Mouse (Mus musculus) liver, adult 2 months (tissue): ENCODE results near the gene Cox8b. TPM values are rescaled to one million over a fixed set of nuclear protein-coding genes. Genes with fewer than 3 reads are reported as not detected.

Source experiments
- DNase-seq: peaks from one replicate; pipeline ENCODE4 v3.0.0-alpha.2; 2011; ENCODE audit warnings: low read depth, low spot score; ENCODE audit errors: extremely low read depth
- H3K27ac ChIP-seq: fragments of 200-500 bp; replicated peaks from 2 replicates; pipeline ENCODE4 v1.5.1; 2012; ENCODE audit warnings: low read depth, mild to moderate bottlenecking, control low read depth, inconsistent platforms, low read length; ENCODE audit not compliant: insufficient read depth
- H3K27me3 ChIP-seq: fragments of 200-500 bp; 2 replicates; pipeline ENCODE4 v1.6.1; 2012; ENCODE audit warnings: mild to moderate bottlenecking, moderate library complexity, low read length, inconsistent platforms; ENCODE audit not compliant: control insufficient read depth, insufficient read depth
- H3K36me3 ChIP-seq: fragments of 200-500 bp; 2 replicates; pipeline ENCODE4 v1.6.1; 2012; ENCODE audit warnings: low read length, inconsistent platforms; ENCODE audit not compliant: control insufficient read depth, insufficient read depth
- H3K4me1 ChIP-seq: fragments of 200-500 bp; 2 replicates; pipeline ENCODE4 v1.6.1; 2011; ENCODE audit warnings: low read length; ENCODE audit not compliant: control insufficient read depth, insufficient read depth
- H3K4me3 ChIP-seq: fragments of 200-500 bp; 2 replicates; pipeline ENCODE4 v1.5.1; 2011; ENCODE audit warnings: low read depth, mild to moderate bottlenecking, control low read depth, low read length, moderate library complexity; ENCODE audit not compliant: insufficient read depth
- H3K79me2 ChIP-seq: fragments of 200-500 bp; 2 replicates; pipeline ENCODE4 v1.6.1; 2012; ENCODE audit warnings: inconsistent platforms, mild to moderate bottlenecking, low read length, moderate library complexity; ENCODE audit not compliant: control insufficient read depth, insufficient read depth
- H3K9ac ChIP-seq: fragments of 200-500 bp; 2 replicates; pipeline ENCODE4 v1.6.1; 2012; ENCODE audit warnings: low read depth, mild to moderate bottlenecking, control low read depth, inconsistent platforms, low read length
- CTCF ChIP-seq: fragments of 200-500 bp; IDR thresholded peaks from 2 replicates; pipeline ENCODE4 v1.5.1; 2011; ENCODE audit warnings: low read depth, low read length, control low read depth
- POLR2A ChIP-seq: fragments of 200-500 bp; IDR thresholded peaks from 2 replicates; pipeline ENCODE4 v1.6.1; 2011; ENCODE audit warnings: low read length, control low read depth; ENCODE audit not compliant: insufficient read depth; ENCODE audit errors: extremely low read depth
- WGBS: fragments of 180-500 bp; shearing (Covaris S2); methylation state at CpG from one replicate; pipeline ENCODE4 v1.1.7; 2018; 5-methylcytosine and 5-hydroxymethylcytosine counted together
- polyA plus RNA-seq: library from polyadenylated mRNA; depleted of rRNA; stranded (reverse); fragments of >200 nt; gene quantifications from 2 replicates; pipeline ENCODE4 v1.2.3, GENCODE M21; 2012
- total RNA-seq: library from RNA; depleted of rRNA; stranded (reverse); fragments of >200 nt; gene quantifications from 2 replicates; pipeline ENCODE4 v1.2.3, GENCODE M21; 2014

Gene Cox8b
- total and polyA plus RNA-seq, 2 experiments = 0.55 TPM; not detected in 1

GRCm38 (mm10) chr7:140939669-140940171 is 39.5 kb upstream of the Cox8b start:
- WGBS = 50% methylated on average over 8 of the region's 8 CpGs
- Histone ChIP-seq H3K4me1 (peaks cover 5% of the 10 kb centered on the region; the same call in 1 of the 2 replicates), H3K27ac (no peak overlapping the region), H3K27me3 (no peaks in the 10 kb centered on the region), H3K79me2 (no peaks in the 10 kb centered on the region; the same call in 1 of the 2 replicates), H3K9ac (no peak overlapping the region), H3K4me3 (no peak overlapping the region), H3K36me3 (no peaks in the 10 kb centered on the region)
- TF ChIP-seq CTCF (no peak), POLR2A (no peak)
- no peak for DNase-seq

GRCm38 (mm10) chr7:140938896-140939295 is 38.6 kb upstream of the Cox8b start:
- Histone ChIP-seq H3K27me3 (no peaks in the 10 kb centered on the region), H3K4me3 (no peak overlapping the region), H3K36me3 (no peaks in the 10 kb centered on the region), H3K27ac (no peak overlapping the region), H3K4me1 (peaks cover 5% of the 10 kb centered on the region; the same call in 1 of the 2 replicates), H3K79me2 (no peaks in the 10 kb centered on the region; the same call in 1 of the 2 replicates), H3K9ac (no peak overlapping the region)
- no peak for DNase-seq
- 74% methylated on average over 2 of the region's 2 CpGs for WGBS
- TF ChIP-seq POLR2A (no peak), CTCF (no peak)

- WGBS = 57% methylated on average over 3 of the region's 3 CpGs
- no peak overlapping the region for H3K9ac ChIP-seq
- H3K27me3 ChIP-seq = no peaks in the 10 kb centered on the region
- no peak overlapping the region for H3K27ac ChIP-seq
- H3K79me2 ChIP-seq = no peaks in the 10 kb centered on the region; the same call in 1 of the 2 replicates
- peaks cover 5% of the 10 kb centered on the region; the same call in 1 of the 2 replicates for H3K4me1 ChIP-seq
- DNase-seq = peak; percentile 58
- no peak overlapping the region for H3K4me3 ChIP-seq
- H3K36me3 ChIP-seq = no peaks in the 10 kb centered on the region
- TF ChIP-seq POLR2A = no peak
- TF ChIP-seq CTCF = peak; percentile 67
Measured at GRCm38 (mm10) chr7:140938436-140938835, 38.2 kb upstream of the Cox8b start.

- H3K4me1 ChIP-seq = peaks cover 24% of the 10 kb centered on the region
- H3K79me2 ChIP-seq = no peaks in the 10 kb centered on the region
- no peaks in the 10 kb centered on the region for H3K27me3 ChIP-seq
- DNase-seq = peak; percentile 77
- 66% methylated on average over 6 of the region's 6 CpGs for WGBS
- TF ChIP-seq CTCF (no peak), POLR2A (no peak)
- H3K9ac ChIP-seq = no peak overlapping the region
- H3K27ac ChIP-seq = no peak overlapping the region; the same call in 1 of the 2 replicates
- no peak overlapping the region for H3K4me3 ChIP-seq
- peaks cover 30% of the 10 kb centered on the region for H3K36me3 ChIP-seq
Measured at GRCm38 (mm10) chr7:140927181-140927580, 26.9 kb upstream of the Cox8b start.

- Histone ChIP-seq H3K9ac (peak overlapping the region; percentile 2; the same call in 1 of the 2 replicates), H3K36me3 (peaks cover 30% of the 10 kb centered on the region; the same call in 1 of the 2 replicates), H3K27ac (peak overlapping the region; percentile 39; the same call in 1 of the 2 replicates), H3K27me3 (no peaks in the 10 kb centered on the region), H3K79me2 (no peaks in the 10 kb centered on the region), H3K4me3 (no peak overlapping the region), H3K4me1 (peaks cover 29% of the 10 kb centered on the region)
- TF ChIP-seq POLR2A (no peak), CTCF (no peak)
- peak; percentile 79 for DNase-seq
- 31% methylated on average over 30 of the region's 30 CpGs for WGBS
Measured at GRCm38 (mm10) chr7:140923070-140923775, 23.0 kb upstream of the Cox8b start.
